Mouse (Mus musculus) inflammation-experienced regulatory T-cells (primary cell): ENCODE results near the gene Gas2l2. TPM values are rescaled to one million over a fixed set of nuclear protein-coding genes. Genes with fewer than 3 reads are reported as not detected.

Source experiments
- polyA plus RNA-seq, 2 experiments: library from polyadenylated mRNA; unstranded; fragments of 100-300 nt; shearing (Covaris generic); gene quantifications; one replicate each; pipeline ENCODE4 v1.2.1; 2017

Gene Gas2l2
- not detected for polyA plus RNA-seq

DNA sequence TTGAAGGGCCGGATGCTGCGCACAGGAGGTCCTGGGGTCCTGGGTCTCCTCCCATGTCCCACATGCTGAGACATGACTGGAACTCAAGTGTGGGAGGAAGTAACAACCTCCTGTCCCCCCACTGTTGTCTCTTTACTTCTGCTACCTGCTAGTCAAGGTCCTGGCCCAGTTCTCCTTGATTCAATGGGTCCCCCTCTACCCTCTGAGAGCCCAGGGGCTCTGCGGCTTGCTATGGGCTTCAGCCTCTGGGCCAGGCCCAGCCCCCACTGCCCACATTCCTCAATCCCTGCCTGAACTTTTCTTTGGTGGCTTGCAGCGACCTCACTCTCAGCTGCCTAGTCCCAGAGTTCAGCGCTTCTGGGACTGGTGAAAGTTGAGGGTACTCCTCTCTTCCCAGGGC lies at the start of gene Gas2l2:
TSS of gene Gas2l2 (minus strand) at position 101 of the 400 bp plus-strand sequence.

DNA sequence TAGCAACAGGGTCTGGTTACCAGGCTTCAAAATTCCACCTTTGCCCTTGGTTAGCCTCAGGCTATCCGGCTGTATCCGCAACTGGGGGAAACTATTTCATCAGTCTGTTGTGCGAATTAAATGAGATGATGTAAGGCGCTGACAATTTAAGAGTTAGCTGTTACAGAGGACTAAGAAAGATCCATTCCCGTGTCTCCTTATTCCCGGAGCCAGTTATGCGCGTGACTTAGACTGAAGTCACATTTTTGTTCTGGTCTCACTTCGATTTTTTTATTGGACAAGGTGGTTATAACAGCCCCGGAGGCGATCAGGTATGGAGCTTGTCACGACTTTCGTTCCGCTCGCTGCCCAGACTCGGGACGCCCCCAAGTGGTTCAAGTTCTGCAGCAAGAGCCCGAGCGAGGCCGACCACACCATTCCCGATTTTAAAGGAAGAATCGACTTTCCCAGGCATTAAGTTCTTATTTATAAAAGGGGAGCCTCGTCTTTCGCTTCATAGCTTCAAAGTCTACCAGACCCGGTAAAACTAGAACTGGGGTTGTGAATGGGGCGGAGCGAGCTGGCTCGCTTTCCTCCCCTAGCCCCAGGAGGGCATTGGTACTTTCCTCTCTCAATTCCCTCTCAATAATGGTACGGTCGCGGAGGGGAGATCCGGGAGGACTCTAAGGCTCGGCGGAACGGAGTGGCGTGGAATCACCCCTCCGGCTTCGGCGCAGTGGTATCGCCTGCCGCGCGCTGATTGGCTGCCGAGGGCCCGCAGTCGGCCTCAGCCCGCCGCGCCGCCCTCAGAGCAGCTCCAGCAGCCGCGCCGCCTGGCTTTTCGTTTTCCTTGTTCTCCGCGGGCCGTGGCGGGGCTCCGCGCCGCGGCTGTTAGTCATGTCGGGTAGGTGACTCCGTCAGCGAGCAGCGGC lies 43.3 kb upstream of the Gas2l2 start, which contains the start of gene Taf15:
TSS of gene Taf15 (plus strand) at position 763 of the 911 bp plus-strand sequence.

GRCm38 (mm10) chr11:83462711-83463244 lies 33.5 kb upstream of the Gas2l2 start, which contains the start of gene Mmp28:
Gene Mmp28, minus strand, starts transcription at chr11:83463071.

DNA sequence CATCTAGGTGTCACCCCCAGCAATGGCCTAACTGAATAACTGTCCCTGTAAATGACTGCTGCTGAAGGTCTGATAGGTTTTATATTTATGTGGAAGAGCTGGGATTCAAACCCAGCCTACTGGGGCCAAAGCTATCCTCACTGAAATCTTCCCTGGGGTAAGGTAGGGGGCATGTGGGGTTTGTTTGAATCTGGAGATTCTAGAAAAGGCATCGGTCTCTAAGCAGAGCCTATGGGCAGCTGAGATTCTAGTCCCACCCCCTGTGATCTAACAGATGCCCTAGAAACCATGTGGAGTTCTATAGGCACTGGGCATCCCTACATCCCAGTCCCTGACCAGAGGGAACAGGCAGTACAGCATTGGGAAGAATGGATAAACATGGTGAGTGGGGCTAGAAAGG lies 8.1 kb upstream of the Gas2l2 start, which contains the start of gene 1700020L24Rik:
TSS of gene 1700020L24Rik (plus strand) at position 301 of the 400 bp plus-strand sequence.

DNA sequence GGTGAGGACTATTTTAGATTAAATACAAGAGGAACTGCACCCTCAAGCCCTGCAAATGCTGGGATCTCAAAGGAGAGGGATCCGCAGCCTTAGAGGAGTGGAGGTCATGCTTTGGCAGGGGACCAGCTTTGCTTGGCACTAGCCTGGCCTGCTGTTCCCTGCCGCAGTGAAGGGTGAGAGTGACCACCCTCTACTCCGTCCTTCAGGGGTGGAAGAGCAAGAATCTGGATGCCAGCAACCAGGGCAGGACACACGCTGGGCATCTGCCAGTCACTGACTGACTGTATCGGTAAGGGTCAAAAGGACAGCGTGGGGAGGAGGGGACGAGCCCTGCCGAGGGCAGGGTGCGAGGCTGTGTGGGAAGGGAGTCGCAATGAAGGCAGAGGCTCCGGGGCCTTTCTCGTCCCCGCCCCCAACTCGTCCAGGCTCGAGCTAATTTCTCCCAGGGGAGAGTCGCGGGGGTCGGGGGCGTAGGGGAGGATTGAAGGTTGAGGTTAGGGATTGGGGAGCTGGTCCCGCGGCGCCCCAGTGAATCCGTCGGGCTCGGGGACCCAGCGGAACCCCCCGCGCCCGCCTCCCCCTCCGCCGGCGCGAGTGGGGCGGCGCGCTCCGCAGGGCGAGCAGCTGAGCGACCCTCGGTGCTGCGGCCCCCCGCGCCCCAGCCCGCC lies 20.0 kb downstream of the Gas2l2 start, which contains the start of gene Rasl10b:
TSS of gene Rasl10b (plus strand) at position 51 of the 668 bp plus-strand sequence.

Other genes starting within 250 kb of the Gas2l2 start
- gene Slfn3, start 238.1 kb downstream of the Gas2l2 start, polyA plus RNA-seq = 1 to 10 TPM; 3.5 to 6.2 TPM
- under 1 TPM in 1 of 2 experiments, not detected in 1; 0.08 TPM for gene Slfn14, start 142.7 kb downstream of the Gas2l2 start, polyA plus RNA-seq
- 10 to 100 TPM; 41.1 to 56.0 TPM for gene Ap2b1, start 130.4 kb downstream of the Gas2l2 start, polyA plus RNA-seq
- gene Pex12, start 126.9 kb downstream of the Gas2l2 start, polyA plus RNA-seq = 10 to 100 TPM; 12.5 to 14.8 TPM
- not detected for gene Rasl10b, start 20.3 kb downstream of the Gas2l2 start, polyA plus RNA-seq
- 1 to 10 TPM; 1.8 to 2.0 TPM for gene 1700020L24Rik, start 8.2 kb upstream of the Gas2l2 start, polyA plus RNA-seq
- gene Mmp28, start 33.6 kb upstream of the Gas2l2 start, polyA plus RNA-seq = under 1 TPM in 1 of 2 experiments, not detected in 1; 0.61 TPM
- gene Taf15, start 43.6 kb upstream of the Gas2l2 start, polyA plus RNA-seq = 10 to 100 TPM; 14.8 to 14.9 TPM
- gene Heatr9, start 92.7 kb upstream of the Gas2l2 start, polyA plus RNA-seq = under 1 TPM; 0.30 to 0.59 TPM
- 100 to 1,000 TPM in 1 of 2 experiments, 10 to 100 TPM in 1; 84.4 to 119 TPM for gene Ccl5, start 101.1 kb upstream of the Gas2l2 start, polyA plus RNA-seq
- not detected for gene Ccl9, start 149.2 kb upstream of the Gas2l2 start, polyA plus RNA-seq
- under 1 TPM in 1 of 2 experiments, not detected in 1; 0.83 TPM for gene Ccl6, start 163.6 kb upstream of the Gas2l2 start, polyA plus RNA-seq
- gene Rpl9-ps1, start 216.2 kb upstream of the Gas2l2 start, polyA plus RNA-seq = under 1 TPM in 1 of 2 experiments, not detected in 1; 0.52 TPM
- under 1 TPM in 1 of 2 experiments, not detected in 1; 0.49 TPM for gene Ccl3, start 219.9 kb upstream of the Gas2l2 start, polyA plus RNA-seq
- gene Ccl4, start 233.1 kb upstream of the Gas2l2 start, polyA plus RNA-seq = 1 to 10 TPM in 1 of 2 experiments, not detected in 1; 6.8 TPM